Mouse (Mus musculus) hindbrain, embryonic 14.5 days (tissue): ENCODE measurements around the gene Proser1. TPM values are rescaled to one million over a fixed set of nuclear protein-coding genes. Genes with fewer than 3 reads are reported as not detected.
A peak's percentile ranks its signal among the peaks of the same experiment; 100 is the strongest.

Experiments used
- ATAC-seq: fragments of 200-750 bp; cut with Nextera tagmentation; 2 replicates; pipeline ENCODE4 v1.8.0; 2017; ENCODE audit warnings: moderate number of reproducible peaks, mild to moderate bottlenecking, moderate TSS enrichment, moderate library complexity; ENCODE audit not compliant: low FRiP score
- DNase-seq: peaks from one replicate; pipeline ENCODE4 v3.0.0-alpha.2; 2015; ENCODE audit warnings: low spot score
- H3K27ac ChIP-seq: fragments of 300-500 bp; sonication (generic); 2 replicates; pipeline ENCODE4 v1.5.1; 2014; ENCODE audit warnings: mild to moderate bottlenecking, moderate library complexity
- H3K27me3 ChIP-seq: fragments of 300-500 bp; sonication (generic); 2 replicates; pipeline ENCODE4 v1.6.1; 2014; ENCODE audit warnings: mild to moderate bottlenecking, low read length, mixed read lengths; ENCODE audit not compliant: control insufficient read depth, insufficient read depth
- H3K36me3 ChIP-seq: fragments of 300-500 bp; sonication (generic); replicated peaks from 2 replicates; pipeline ENCODE4 v1.6.1; 2014; ENCODE audit not compliant: control insufficient read depth, insufficient read depth
- H3K4me1 ChIP-seq: fragments of 300-500 bp; sonication (generic); replicated peaks from 2 replicates; pipeline ENCODE4 v1.6.1; 2014; ENCODE audit warnings: antibody characterized with exemption, low read length, mixed read lengths; ENCODE audit not compliant: control insufficient read depth, insufficient read depth
- H3K4me2 ChIP-seq: fragments of 300-500 bp; sonication (generic); replicated peaks from 2 replicates; pipeline ENCODE4 v1.6.1; 2014; ENCODE audit warnings: mild to moderate bottlenecking, moderate library complexity
- H3K4me3 ChIP-seq: fragments of 300-500 bp; sonication (generic); replicated peaks from 2 replicates; pipeline ENCODE4 v1.5.1; 2014; ENCODE audit warnings: mild to moderate bottlenecking, low read length
- H3K9ac ChIP-seq: fragments of 300-500 bp; sonication (generic); 2 replicates; pipeline ENCODE4 v1.6.1; 2014
- H3K9me3 ChIP-seq: fragments of 300-500 bp; sonication (generic); 2 replicates; pipeline ENCODE4 v1.6.1; 2016; ENCODE audit warnings: low read length; ENCODE audit not compliant: control insufficient read depth
- WGBS: fragments of 180-500 bp; shearing (Covaris S2); extraction: QIAGEN DNeasy Blood & Tissue Kit; methylation state at CpG from one replicate; pipeline ENCODE4 v1.1.7; 2014; 5-methylcytosine and 5-hydroxymethylcytosine counted together
- polyA plus RNA-seq: library from polyadenylated mRNA; unstranded; fragments of >200 nt; fragmentation: Nextera tagmentation; extraction: Ambion mirVana; gene quantifications from 2 replicates; pipeline ENCODE4 v1.2.1, GENCODE M21; 2014

Gene Proser1
- polyA plus RNA-seq, 1 experiment from 2014 or later = 15.9 TPM

GRCm38 (mm10) chr3:53460106-53460505, 3.4 kb upstream of the Proser1 start:
- no peak overlapping the region for H3K9ac ChIP-seq
- no peaks in the 10 kb centered on the region for H3K9me3 ChIP-seq
- 87% methylated on average over 9 of the region's 9 CpGs for WGBS
- H3K4me1 ChIP-seq = peaks cover 15% of the 10 kb centered on the region
- no peaks in the 10 kb centered on the region for H3K27me3 ChIP-seq
- peaks cover 54% of the 10 kb centered on the region for H3K36me3 ChIP-seq
- DNase-seq (no peak), ATAC-seq (no peak)
- no peak overlapping the region for H3K4me3 ChIP-seq
- no peak overlapping the region for H3K4me2 ChIP-seq
- H3K27ac ChIP-seq = no peak overlapping the region

DNA sequence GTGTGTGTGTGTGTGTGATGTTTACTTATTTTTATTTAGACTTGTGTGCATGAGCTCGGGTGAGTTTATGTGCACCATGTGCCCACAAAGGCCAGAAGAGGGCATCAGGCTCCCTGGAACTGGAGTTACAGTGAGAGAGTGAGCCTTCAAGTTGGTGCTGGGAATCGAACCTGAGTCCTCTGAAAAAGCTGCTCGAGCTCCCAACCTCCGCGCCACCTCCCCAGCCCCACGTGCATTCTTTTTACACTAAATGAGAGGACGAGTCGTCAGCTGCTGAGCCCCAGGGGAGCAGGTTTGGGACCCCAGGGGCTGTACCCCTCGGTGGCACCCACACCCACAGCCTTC, 793 bp upstream of the Proser1 start:
- 6% methylated on average over 9 of the region's 9 CpGs for WGBS
- no peaks in the 10 kb centered on the region for H3K27me3 ChIP-seq
- no peaks in the 10 kb centered on the region for H3K9me3 ChIP-seq
- peaks cover 39% of the 10 kb centered on the region for H3K4me1 ChIP-seq
- H3K9ac ChIP-seq = peak overlapping the region; percentile 83
- H3K4me2 ChIP-seq = peak overlapping the region; percentile 76
- ATAC-seq (peak; percentile 0; the same call in 1 of the 2 replicates), DNase-seq (no peak)
- peak overlapping the region; percentile 92 for H3K4me3 ChIP-seq
- peak overlapping the region; percentile 87 for H3K27ac ChIP-seq
- peaks cover 29% of the 10 kb centered on the region for H3K36me3 ChIP-seq

DNA sequence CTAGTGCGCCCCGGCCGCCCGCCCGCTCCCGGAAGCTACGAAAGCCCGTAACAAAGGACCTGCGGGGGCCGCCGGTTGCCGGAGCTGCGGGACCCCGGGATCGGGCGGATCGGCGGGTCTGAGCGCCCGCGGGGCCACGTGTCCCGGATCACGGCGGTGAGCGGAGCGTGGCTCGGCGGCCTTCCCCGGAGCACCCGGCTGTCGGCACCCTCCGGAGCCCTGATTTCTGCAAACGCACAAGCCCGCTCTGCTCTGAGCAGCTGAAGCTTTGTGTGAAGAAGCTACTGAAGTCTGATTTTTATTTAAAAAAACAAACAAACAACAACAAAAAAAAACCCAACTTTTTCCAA, 274 bp downstream of the Proser1 start:
- Histone ChIP-seq H3K9me3 (no peaks in the 10 kb centered on the region), H3K4me1 (peaks cover 39% of the 10 kb centered on the region), H3K4me3 (peak overlapping the region; percentile 92), H3K27me3 (no peaks in the 10 kb centered on the region), H3K27ac (peak overlapping the region; percentile 87), H3K9ac (peak overlapping the region; percentile 82), H3K36me3 (peaks cover 19% of the 10 kb centered on the region), H3K4me2 (peak overlapping the region; percentile 97)
- DNase-seq (no peak), ATAC-seq (peak; percentile 65)
- WGBS = 2% methylated on average over 35 of the region's 35 CpGs

- Histone ChIP-seq H3K9ac (peak overlapping the region; percentile 82), H3K4me1 (peaks cover 39% of the 10 kb centered on the region), H3K4me2 (peak overlapping the region; percentile 97), H3K27ac (peak overlapping the region; percentile 87), H3K9me3 (no peaks in the 10 kb centered on the region), H3K4me3 (peak overlapping the region; percentile 92), H3K27me3 (no peaks in the 10 kb centered on the region), H3K36me3 (peaks cover 17% of the 10 kb centered on the region)
- ATAC-seq (no peak), DNase-seq (no peak)
- under 1% methylated on average over 20 of the region's 20 CpGs for WGBS
Measured at GRCm38 (mm10) chr3:53464146-53464698, 756 bp downstream of the Proser1 start.

DNA sequence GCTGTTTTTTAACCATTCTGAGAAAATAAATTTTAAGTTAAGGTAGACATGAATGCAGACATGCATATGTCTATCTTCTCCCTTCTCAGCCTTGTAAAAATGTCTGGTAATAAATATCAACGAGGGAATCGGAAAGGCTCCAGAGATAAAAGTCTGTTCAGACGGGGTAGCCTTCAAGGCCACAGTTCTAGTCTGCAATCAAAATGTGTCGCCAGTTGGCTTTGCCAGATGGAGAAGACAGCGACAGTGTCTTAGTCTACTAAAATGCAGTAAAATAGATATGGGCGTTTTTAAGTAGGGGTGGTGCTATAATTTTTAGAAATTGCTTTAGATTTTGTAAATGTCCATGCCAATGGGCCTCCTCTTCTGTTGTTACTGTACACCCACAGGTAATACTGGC, 1.9 kb downstream of the Proser1 start:
- Histone ChIP-seq H3K9ac (peak overlapping the region; percentile 47), H3K27me3 (no peaks in the 10 kb centered on the region), H3K4me1 (peaks cover 39% of the 10 kb centered on the region), H3K36me3 (peaks cover 16% of the 10 kb centered on the region), H3K4me3 (peak overlapping the region; percentile 92), H3K27ac (no peak overlapping the region), H3K9me3 (no peaks in the 10 kb centered on the region), H3K4me2 (peak overlapping the region; percentile 97)
- WGBS = 66% methylated on average over 6 of the region's 6 CpGs
- no peak for DNase-seq
- ATAC-seq = no peak

DNA sequence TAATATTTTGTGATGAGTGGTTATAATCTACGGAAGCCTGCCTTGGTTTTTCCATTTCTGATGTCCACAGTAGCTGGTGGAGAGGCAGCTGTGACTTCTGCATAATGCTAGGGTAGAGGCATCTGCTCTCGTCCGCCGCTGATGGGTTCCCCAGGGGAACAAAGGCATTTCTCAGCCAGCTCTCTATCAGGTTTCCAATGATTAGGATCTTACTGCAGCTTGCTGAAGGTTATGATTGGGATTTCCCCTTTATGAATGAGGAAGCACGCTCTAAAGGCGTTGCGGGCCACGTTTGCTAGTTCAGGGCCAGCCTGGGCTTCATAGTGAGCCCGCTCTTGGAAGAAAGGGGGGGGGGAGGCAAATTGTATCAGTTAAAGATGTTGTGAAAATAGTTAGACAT, 3.0 kb downstream of the Proser1 start:
- no peaks in the 10 kb centered on the region for H3K27me3 ChIP-seq
- no peak for DNase-seq
- H3K4me3 ChIP-seq = peak overlapping the region; percentile 9
- H3K4me2 ChIP-seq = peak overlapping the region; percentile 97
- 0 out of 2 replicates have a peak overlapping the region, but pooled peaks have one; percentile 36 for H3K9ac ChIP-seq
- WGBS = 57% methylated on average over 9 of the region's 9 CpGs
- H3K36me3 ChIP-seq = peaks cover 22% of the 10 kb centered on the region
- H3K9me3 ChIP-seq = no peaks in the 10 kb centered on the region
- no peak for ATAC-seq
- H3K27ac ChIP-seq = no peak overlapping the region
- peaks cover 39% of the 10 kb centered on the region for H3K4me1 ChIP-seq

- H3K4me2 ChIP-seq = no peak overlapping the region
- no peak for ATAC-seq
- H3K27ac ChIP-seq = no peak overlapping the region
- H3K4me1 ChIP-seq = peaks cover 34% of the 10 kb centered on the region
- no peak for DNase-seq
- no peaks in the 10 kb centered on the region for H3K27me3 ChIP-seq
- H3K9ac ChIP-seq = no peak overlapping the region
- WGBS = 85% methylated on average over 5 of the region's 5 CpGs
- H3K4me3 ChIP-seq = no peak overlapping the region
- no peaks in the 10 kb centered on the region for H3K9me3 ChIP-seq
- peaks cover 30% of the 10 kb centered on the region for H3K36me3 ChIP-seq
Measured at GRCm38 (mm10) chr3:53467356-53467755, 3.9 kb downstream of the Proser1 start.

DNA sequence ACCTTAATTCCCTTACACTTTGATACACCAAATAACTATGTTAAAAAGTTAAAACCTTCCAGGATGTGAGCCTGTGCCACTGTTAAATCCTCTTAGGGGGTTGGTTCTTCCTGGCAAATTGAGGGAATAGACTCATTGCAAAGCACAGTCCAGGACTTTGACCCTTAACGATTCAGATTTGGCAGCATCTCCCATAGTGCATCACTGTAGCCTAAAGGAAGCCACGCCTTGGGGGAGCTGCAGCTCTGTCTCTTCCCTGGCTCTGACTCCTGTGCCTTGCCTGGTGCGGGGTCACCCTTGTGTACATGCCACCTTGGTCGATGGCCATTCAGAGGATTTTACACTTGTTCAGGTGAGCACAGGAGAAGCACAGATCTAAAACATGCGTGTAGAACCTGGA, 6.2 kb downstream of the Proser1 start:
- Histone ChIP-seq H3K4me1 (peaks cover 28% of the 10 kb centered on the region), H3K4me2 (no peak overlapping the region), H3K9me3 (no peaks in the 10 kb centered on the region), H3K9ac (no peak overlapping the region), H3K27ac (no peak overlapping the region), H3K4me3 (no peak overlapping the region), H3K27me3 (no peaks in the 10 kb centered on the region), H3K36me3 (peaks cover 53% of the 10 kb centered on the region)
- DNase-seq = no peak
- no peak for ATAC-seq
- 92% methylated on average over 5 of the region's 5 CpGs for WGBS

DNA sequence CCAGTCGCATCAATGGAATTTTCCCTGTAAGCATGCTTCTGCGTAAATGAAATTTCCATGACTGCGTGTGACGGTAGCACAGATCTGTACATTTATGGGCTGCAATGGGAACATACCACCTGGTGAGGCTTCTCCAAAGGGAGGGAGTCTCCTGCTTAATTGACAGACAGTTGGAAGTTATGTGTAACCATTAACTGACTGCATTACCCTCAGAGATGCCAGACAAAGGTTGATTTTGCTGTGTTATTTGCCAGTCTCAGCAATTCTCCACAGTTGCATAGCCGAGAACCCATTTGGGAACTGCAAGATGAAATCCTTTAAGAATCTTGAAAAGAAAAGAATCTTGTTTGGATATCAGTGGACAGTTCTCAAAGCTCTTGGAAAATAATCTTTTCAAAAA, 8.6 kb downstream of the Proser1 start:
- H3K9me3 ChIP-seq = no peaks in the 10 kb centered on the region
- H3K36me3 ChIP-seq = peaks cover 72% of the 10 kb centered on the region
- WGBS = 97% methylated on average over 5 of the region's 5 CpGs
- peaks cover 4% of the 10 kb centered on the region for H3K4me1 ChIP-seq
- no peak for DNase-seq
- no peak for ATAC-seq
- no peak overlapping the region for H3K27ac ChIP-seq
- H3K27me3 ChIP-seq = no peaks in the 10 kb centered on the region
- no peak overlapping the region for H3K9ac ChIP-seq
- no peak overlapping the region for H3K4me3 ChIP-seq
- no peak overlapping the region for H3K4me2 ChIP-seq

GRCm38 (mm10) chr3:53474179-53474578, 10.7 kb downstream of the Proser1 start:
- 75% methylated on average over 4 of the region's 4 CpGs for WGBS
- no peaks in the 10 kb centered on the region for H3K27me3 ChIP-seq

More at GRCm38 (mm10) chr3:53474179-53474578, 10.7 kb downstream of the Proser1 start:
- no peak for DNase-seq
- no peak for ATAC-seq
- Histone ChIP-seq H3K4me3 (no peak overlapping the region), H3K9ac (no peak overlapping the region), H3K27ac (no peak overlapping the region), H3K9me3 (no peaks in the 10 kb centered on the region), H3K4me2 (no peak overlapping the region), H3K4me1 (no peaks in the 10 kb centered on the region), H3K36me3 (peaks cover 94% of the 10 kb centered on the region)
